Mouse (Mus musculus) layer of hippocampus, adult 2 months (tissue): Measurements from ENCODE around the gene Trim47. TPM values are rescaled to one million over a fixed set of nuclear protein-coding genes. Genes with fewer than 3 reads are reported as not detected.
A peak's percentile ranks its signal among the peaks of the same experiment; 100 is the strongest.
"Not testable (repeated sequence)": the region's sequence is repeated elsewhere in the genome, so short reads cannot be mapped to it uniquely, and the experiment has no call there.

Source experiments
- DNase-seq, 2 experiments: peaks; one replicate each; pipeline ENCODE4 v3.0.0; 2022; ENCODE audit warnings: low spot score in 2 of 2
- H3K27ac ChIP-seq: fragments of 200-600 bp; 2 replicates; pipeline ENCODE4 v1.8.1; 2022
- H3K4me3 ChIP-seq: fragments of 200-600 bp; 2 replicates; pipeline ENCODE4 v1.8.1; 2022; ENCODE audit warnings: mild to moderate bottlenecking
- CTCF ChIP-seq: fragments of 200-600 bp; conservative IDR thresholded peaks from 2 replicates; pipeline ENCODE4 v1.8.1; 2022; ENCODE audit warnings: antibody characterized with exemption, mild to moderate bottlenecking, moderate library complexity
- total RNA-seq, 2 experiments: library from RNA; stranded (reverse); gene quantifications; 2 replicates each; pipeline ENCODE4 v1.2.3; 2021

Trim47 gene
- total RNA-seq, 2 experiments from 2014 or later = 4.6 to 7.2 TPM

- no peak for TF ChIP-seq CTCF
- H3K4me3 ChIP-seq = peak overlapping the region; percentile 54
- H3K27ac ChIP-seq = peak overlapping the region; percentile 99
- DNase-seq = no peak
Observed at GRCm38 (mm10) chr11:116131349-116132170, 4.5 kb upstream of the Trim47 start.

GRCm38 (mm10) chr11:116130488-116131205, 3.6 kb upstream of the Trim47 start, which contains the start of gene Trim65:
Gene Trim65 (minus strand): TSS chr11:116131128.
- Histone ChIP-seq H3K4me3 (peak within 1 kb of the TSS; percentile 54), H3K27ac (peak within 1 kb of the TSS; percentile 99)
- DNase-seq = peak; percentile 86 to 89
- peak; percentile 92 for TF ChIP-seq CTCF

- Histone ChIP-seq H3K4me3 (peak overlapping the region; percentile 54), H3K27ac (peak overlapping the region; percentile 99)
- TF ChIP-seq CTCF = no peak
- DNase-seq = no peak
Observed at GRCm38 (mm10) chr11:116129993-116130487, 3.0 kb upstream of the Trim47 start.

- TF ChIP-seq CTCF = no peak
- Histone ChIP-seq H3K27ac (no peak overlapping the region), H3K4me3 (no peak overlapping the region; the same call in 1 of the 2 replicates)
- no peak for DNase-seq
Observed at GRCm38 (mm10) chr11:116129091-116129790, 2.2 kb upstream of the Trim47 start.

GRCm38 (mm10) chr11:116127986-116128385, 976 bp upstream of the Trim47 start:
- TF ChIP-seq CTCF = no peak
- no peak for DNase-seq
- no peak overlapping the region for H3K4me3 ChIP-seq
- no peak overlapping the region for H3K27ac ChIP-seq

GRCm38 (mm10) chr11:116126261-116126660, 749 bp downstream of the Trim47 start:
- no peak for TF ChIP-seq CTCF
- Histone ChIP-seq H3K4me3 (no peak overlapping the region), H3K27ac (no peak overlapping the region)
- DNase-seq = no peak

GRCm38 (mm10) chr11:116121731-116122245, 5.2 kb downstream of the Trim47 start:
- DNase-seq, H3K4me3 ChIP-seq, H3K27ac ChIP-seq: not testable (repeated sequence)

GRCm38 (mm10) chr11:116117819-116118218, 9.2 kb downstream of the Trim47 start:
- Histone ChIP-seq H3K4me3 (no peak overlapping the region), H3K27ac (no peak overlapping the region)
- TF ChIP-seq CTCF = peak; percentile 62
- DNase-seq = no peak

- no peak overlapping the region for H3K4me3 ChIP-seq
- no peak overlapping the region for H3K27ac ChIP-seq
- no peak for TF ChIP-seq CTCF
- no peak for DNase-seq
Observed at GRCm38 (mm10) chr11:116117241-116117640, 9.8 kb downstream of the Trim47 start.

- no peak overlapping the region for H3K4me3 ChIP-seq
- DNase-seq = no peak
- no peak overlapping the region for H3K27ac ChIP-seq
- peak; percentile 22; the same call in 1 of the 2 replicates for TF ChIP-seq CTCF
Observed at GRCm38 (mm10) chr11:116111611-116112203, 15.3 kb downstream of the Trim47 start.

GRCm38 (mm10) chr11:116111067-116111466, 15.9 kb downstream of the Trim47 start:
- DNase-seq = no peak
- Histone ChIP-seq H3K27ac (no peak overlapping the region), H3K4me3 (no peak overlapping the region)
- peak; percentile 58 for TF ChIP-seq CTCF

- H3K27ac ChIP-seq = peak overlapping the region; percentile 79; the same call in 1 of the 2 replicates
- peak overlapping the region; percentile 56 for H3K4me3 ChIP-seq
- DNase-seq = no peak
- no peak for TF ChIP-seq CTCF
Observed at GRCm38 (mm10) chr11:116110540-116110939, 16.5 kb downstream of the Trim47 start.
